Mouse (Mus musculus): ENCODE data around the gene Hal. TPM values are rescaled to one million over a fixed set of nuclear protein-coding genes. Genes with fewer than 3 reads are reported as not detected.

The Hal gene
- polyA plus RNA-seq, 1 experiment from 2014 or later = 0.16 TPM

DNA sequence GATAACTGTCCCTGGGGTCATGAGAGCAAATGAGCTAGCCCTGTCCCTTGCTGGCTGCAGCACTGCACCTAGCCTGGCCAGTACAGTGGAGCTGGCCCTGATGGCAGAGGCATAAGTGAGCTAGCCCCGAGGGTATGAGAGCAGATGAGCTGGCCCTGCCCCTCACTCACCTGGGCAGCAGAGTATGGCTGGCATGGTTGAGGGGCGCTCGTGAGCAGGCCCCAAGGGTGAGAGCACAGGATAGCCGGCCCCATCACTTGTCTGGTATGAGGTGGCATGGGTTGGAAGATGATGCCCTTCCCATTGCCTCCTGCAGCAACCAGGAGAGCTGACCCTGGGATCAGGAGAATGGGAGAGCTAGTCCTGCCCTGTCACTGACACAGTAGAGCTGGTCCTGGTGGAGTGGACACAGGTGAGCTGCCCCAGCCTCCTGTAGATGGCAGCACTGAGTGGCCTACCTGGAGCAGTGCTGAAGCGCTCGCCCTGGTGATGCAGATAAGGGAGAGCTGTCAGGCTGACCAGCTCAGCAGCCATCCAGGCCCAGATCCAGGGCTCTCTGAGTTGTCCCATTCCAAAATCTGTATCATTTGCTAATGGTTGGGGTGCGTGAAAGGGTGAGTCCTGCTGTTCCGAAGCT, 3.4 kb upstream of the Hal start:
- Histone ChIP-seq H3K4me3 (no peak overlapping the region), H3K4me1 (peaks cover 23% of the 10 kb centered on the region), H3K36me3 (peaks cover 50% of the 10 kb centered on the region), H3K9me3 (replicated peaks) (no peaks in the 10 kb centered on the region), H3K27me3 (ENCODE audit: low read depth, poor library complexity, severe bottlenecking) (no peaks in the 10 kb centered on the region), H3K27ac (replicated peaks) (no peak overlapping the region)
- 81% methylated on average over 8 of the region's 8 CpGs for whole genome bisulfite sequencing
- peak; percentile 26 for DNase-seq (ENCODE audit: low spot score)

- Histone ChIP-seq H3K4me3 (no peak overlapping the region), H3K27ac (replicated peaks) (no peak overlapping the region), H3K27me3 (ENCODE audit: low read depth, poor library complexity, severe bottlenecking) (no peaks in the 10 kb centered on the region), H3K9me3 (replicated peaks) (no peaks in the 10 kb centered on the region), H3K4me1 (peaks cover 29% of the 10 kb centered on the region), H3K36me3 (peaks cover 36% of the 10 kb centered on the region)
- DNase-seq (ENCODE audit: low spot score) = peak; percentile 47
- WGBS = 29% methylated on average over 4 of the region's 4 CpGs
These were observed 1.9 kb upstream of the Hal start for GRCm38 (mm10) chr10:93486622-93487021.

- 78% methylated on average over 6 of the region's 6 CpGs for WGBS
- Histone ChIP-seq H3K36me3 (peaks cover 15% of the 10 kb centered on the region), H3K27me3 (ENCODE audit: low read depth, poor library complexity, severe bottlenecking) (no peaks in the 10 kb centered on the region), H3K4me3 (no peak overlapping the region), H3K27ac (replicated peaks) (peak overlapping the region; percentile 47; the same call in 1 of the 2 replicates), H3K4me1 (peaks cover 29% of the 10 kb centered on the region), H3K9me3 (replicated peaks) (no peaks in the 10 kb centered on the region)
- DNase-seq (ENCODE audit: low spot score) = no peak
These were observed 259 bp downstream of the Hal start for GRCm38 (mm10) chr10:93488828-93489226.

DNA sequence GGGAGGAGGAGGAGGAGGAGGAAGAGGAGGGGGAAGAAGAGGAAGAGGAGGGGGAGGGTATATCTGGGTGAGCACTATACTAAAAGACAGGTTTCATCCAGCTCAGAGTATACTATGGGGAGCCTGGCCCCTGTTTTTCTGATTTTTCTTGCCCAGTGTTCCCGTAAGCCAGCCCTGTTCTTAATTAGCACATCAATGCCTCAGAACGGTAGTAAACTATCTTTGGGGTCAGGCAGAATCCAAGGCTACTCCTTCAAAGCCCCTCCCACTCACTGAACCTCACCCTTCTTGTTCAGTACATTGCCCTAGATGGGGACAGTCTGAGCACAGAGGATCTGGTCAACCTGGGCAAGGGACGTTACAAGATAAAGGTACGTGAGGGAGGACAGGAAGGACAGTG, 1.9 kb downstream of the Hal start:
- Histone ChIP-seq H3K27ac (replicated peaks) (no peak overlapping the region), H3K36me3 (peaks cover 2% of the 10 kb centered on the region), H3K9me3 (replicated peaks) (no peaks in the 10 kb centered on the region), H3K27me3 (ENCODE audit: low read depth, poor library complexity, severe bottlenecking) (no peaks in the 10 kb centered on the region), H3K4me3 (no peak overlapping the region), H3K4me1 (peaks cover 29% of the 10 kb centered on the region)
- DNase-seq (ENCODE audit: low spot score) = no peak
- 48% methylated on average over 4 of the region's 4 CpGs for WGBS

GRCm38 (mm10) chr10:93500864-93501263, 12.3 kb downstream of the Hal start:
- Histone ChIP-seq H3K4me3 (no peak overlapping the region), H3K4me1 (0 out of 2 replicates have a peak, but pooled peaks cover 5% of the 10 kb centered on the region), H3K27me3 (ENCODE audit: low read depth, poor library complexity, severe bottlenecking) (no peaks in the 10 kb centered on the region), H3K9me3 (replicated peaks) (no peaks in the 10 kb centered on the region), H3K27ac (replicated peaks) (no peak overlapping the region), H3K36me3 (no peaks in the 10 kb centered on the region)
- WGBS = 68% methylated on average over 10 of the region's 10 CpGs
- no peak for DNase-seq (ENCODE audit: low spot score)

DNA sequence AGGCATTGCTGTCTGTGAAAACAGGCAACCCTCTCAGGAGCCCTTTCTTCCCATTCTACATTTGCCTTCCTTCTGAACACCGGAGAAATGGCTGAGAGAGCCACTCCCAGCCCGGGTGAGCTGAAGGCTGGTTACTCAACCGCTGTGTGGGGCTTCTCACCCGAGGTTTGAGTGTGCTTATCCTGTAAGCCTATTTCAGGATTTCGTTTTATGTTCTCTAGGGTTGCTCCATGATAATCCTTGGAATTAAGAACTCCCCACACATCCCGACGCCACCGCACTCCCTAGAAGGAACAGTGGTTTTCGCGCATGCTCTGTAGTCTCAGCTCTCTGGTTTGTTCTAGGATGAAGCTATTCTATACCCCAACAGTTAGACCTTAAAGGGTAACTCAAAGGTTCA, 12.8 kb downstream of the Hal start:
- Histone ChIP-seq H3K27ac (replicated peaks) (no peak overlapping the region), H3K4me3 (no peak overlapping the region), H3K9me3 (replicated peaks) (no peaks in the 10 kb centered on the region), H3K4me1 (0 out of 2 replicates have a peak, but pooled peaks cover 5% of the 10 kb centered on the region), H3K27me3 (ENCODE audit: low read depth, poor library complexity, severe bottlenecking) (no peaks in the 10 kb centered on the region), H3K36me3 (no peaks in the 10 kb centered on the region)
- WGBS = 75% methylated on average over 10 of the region's 10 CpGs
- no peak for DNase-seq (ENCODE audit: low spot score)

- WGBS = 87% methylated on average over 7 of the region's 7 CpGs
- Histone ChIP-seq H3K4me1 (no peaks in the 10 kb centered on the region), H3K36me3 (no peaks in the 10 kb centered on the region), H3K27me3 (ENCODE audit: low read depth, poor library complexity, severe bottlenecking) (no peaks in the 10 kb centered on the region), H3K9me3 (replicated peaks) (no peaks in the 10 kb centered on the region), H3K27ac (replicated peaks) (no peak overlapping the region), H3K4me3 (no peak overlapping the region)
- DNase-seq (ENCODE audit: low spot score) = no peak
These were observed 19.9 kb downstream of the Hal start for GRCm38 (mm10) chr10:93508383-93508970.

DNA sequence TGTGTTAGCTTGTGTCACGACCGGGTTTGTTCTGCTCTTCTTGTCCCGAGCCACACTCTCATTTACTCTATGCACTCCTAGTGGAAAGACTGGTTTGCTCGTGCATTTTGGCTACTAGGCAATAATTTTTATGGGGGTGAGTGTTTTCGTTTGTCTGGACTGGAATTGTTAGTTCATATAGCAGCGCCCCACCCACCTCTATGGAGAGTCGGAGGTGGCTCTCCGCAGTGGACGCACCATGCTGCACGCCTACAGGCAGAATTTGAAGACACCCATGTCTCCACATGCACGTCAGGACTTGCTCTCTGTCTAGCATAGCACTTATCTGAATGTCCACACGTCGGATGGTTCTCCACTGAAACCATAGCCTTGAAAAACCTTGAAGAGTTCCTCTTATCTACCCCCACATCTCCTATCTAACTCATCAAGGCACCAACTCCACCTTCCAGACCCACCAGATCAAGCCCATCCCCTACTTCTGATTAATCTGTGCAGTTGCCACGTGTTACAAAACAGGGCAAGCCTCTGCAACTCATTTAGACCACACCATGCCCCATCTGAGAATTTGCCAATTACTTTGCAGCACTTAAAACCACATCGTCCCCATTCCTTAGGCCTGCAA, 21.1 kb downstream of the Hal start:
- no peak for DNase-seq (ENCODE audit: low spot score)
- 92% methylated on average over 15 of the region's 15 CpGs for WGBS

GRCm38 (mm10) chr10:93515419-93515818, 26.9 kb downstream of the Hal start:
- no peak overlapping the region for H3K27ac ChIP-seq (replicated peaks)
- no peak overlapping the region for H3K4me3 ChIP-seq
- H3K4me1 ChIP-seq = no peaks in the 10 kb centered on the region
- no peaks in the 10 kb centered on the region for H3K9me3 ChIP-seq (replicated peaks)
- WGBS = 37% methylated on average over 1 of the region's 1 CpGs
- no peaks in the 10 kb centered on the region for H3K27me3 ChIP-seq (ENCODE audit: low read depth, poor library complexity, severe bottlenecking)
- DNase-seq (ENCODE audit: low spot score) = no peak
- no peaks in the 10 kb centered on the region for H3K36me3 ChIP-seq

More for the DNA sequence above, 21.1 kb downstream of the Hal start:
- Histone ChIP-seq H3K36me3 (no peaks in the 10 kb centered on the region), H3K9me3 (replicated peaks) (no peaks in the 10 kb centered on the region), H3K27me3 (ENCODE audit: low read depth, poor library complexity, severe bottlenecking) (no peaks in the 10 kb centered on the region), H3K27ac (replicated peaks) (no peak overlapping the region), H3K4me3 (no peak overlapping the region), H3K4me1 (no peaks in the 10 kb centered on the region)

- H3K27ac ChIP-seq (replicated peaks) = no peak overlapping the region
- 89% methylated on average over 12 of the region's 12 CpGs for WGBS
- H3K4me1 ChIP-seq = no peaks in the 10 kb centered on the region
- no peak for DNase-seq (ENCODE audit: low spot score)
- no peaks in the 10 kb centered on the region for H3K36me3 ChIP-seq
- H3K27me3 ChIP-seq (ENCODE audit: low read depth, poor library complexity, severe bottlenecking) = no peaks in the 10 kb centered on the region
- no peaks in the 10 kb centered on the region for H3K9me3 ChIP-seq (replicated peaks)
- no peak overlapping the region for H3K4me3 ChIP-seq
These were observed 27.4 kb downstream of the Hal start for GRCm38 (mm10) chr10:93515927-93516326.

DNA sequence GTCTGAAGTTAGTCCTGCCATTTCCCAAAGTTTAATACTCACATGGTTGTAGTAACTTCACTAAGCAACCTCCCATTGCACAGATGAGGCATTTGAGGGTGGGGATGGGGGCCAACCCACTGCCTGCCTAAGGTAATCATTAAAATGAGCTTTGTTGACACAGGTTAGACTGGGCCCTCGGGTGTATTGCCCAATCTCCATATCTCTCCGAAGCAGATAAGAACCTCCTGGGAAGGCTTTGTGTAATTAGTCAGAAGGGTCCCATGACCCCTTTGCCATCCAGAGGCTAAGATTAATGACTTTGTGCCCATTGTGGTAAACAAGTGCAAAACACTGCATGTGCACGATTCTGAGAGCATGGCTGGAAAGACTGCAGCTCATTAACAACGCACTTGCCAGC, 29.2 kb downstream of the Hal start:
- no peak for DNase-seq (ENCODE audit: low spot score)
- H3K36me3 ChIP-seq = no peaks in the 10 kb centered on the region
- H3K9me3 ChIP-seq (replicated peaks) = no peaks in the 10 kb centered on the region
- H3K4me3 ChIP-seq = no peak overlapping the region
- no peaks in the 10 kb centered on the region for H3K4me1 ChIP-seq
- no peaks in the 10 kb centered on the region for H3K27me3 ChIP-seq (ENCODE audit: low read depth, poor library complexity, severe bottlenecking)
- H3K27ac ChIP-seq (replicated peaks) = no peak overlapping the region
- WGBS = 79% methylated on average over 4 of the region's 4 CpGs

GRCm38 (mm10) chr10:93518186-93518585, 29.6 kb downstream of the Hal start:
- no peaks in the 10 kb centered on the region for H3K9me3 ChIP-seq (replicated peaks)
- no peaks in the 10 kb centered on the region for H3K27me3 ChIP-seq (ENCODE audit: low read depth, poor library complexity, severe bottlenecking)
- no peaks in the 10 kb centered on the region for H3K36me3 ChIP-seq
- no peak overlapping the region for H3K27ac ChIP-seq (replicated peaks)
- no peak for DNase-seq (ENCODE audit: low spot score)
- no peak overlapping the region for H3K4me3 ChIP-seq
- H3K4me1 ChIP-seq = no peaks in the 10 kb centered on the region
- WGBS = 85% methylated on average over 4 of the region's 4 CpGs

GRCm38 (mm10) chr10:93518620-93519019, 30.1 kb downstream of the Hal start:
- Histone ChIP-seq H3K4me3 (no peak overlapping the region), H3K36me3 (no peaks in the 10 kb centered on the region), H3K9me3 (replicated peaks) (no peaks in the 10 kb centered on the region), H3K4me1 (no peaks in the 10 kb centered on the region), H3K27me3 (ENCODE audit: low read depth, poor library complexity, severe bottlenecking) (no peaks in the 10 kb centered on the region), H3K27ac (replicated peaks) (no peak overlapping the region)
- 89% methylated on average over 2 of the region's 2 CpGs for WGBS
- no peak for DNase-seq (ENCODE audit: low spot score)
